Mouse (Mus musculus) liver, postnatal 0 days (tissue): ENCODE measurements at regions not wholly inside any gene's neighbourhood (a gene's known extent, or its start where the extent isn't known, plus 50 kb on each side); places are given as distances from the start of the nearest gene placed in this dataset.
"Not testable (repeated sequence)": the region's sequence is repeated elsewhere in the genome, so short reads cannot be mapped to it uniquely, and the experiment has no call there.

Experiments
- ATAC-seq: fragments of 200-750 bp; cut with Nextera tagmentation; 2 replicates; pipeline ENCODE4 v1.8.0; 2017; ENCODE audit warnings: mild to moderate bottlenecking, moderate library complexity
- DNase-seq: peaks from one replicate; pipeline ENCODE4 v3.0.0-alpha.2; 2016
- H3K27ac ChIP-seq: fragments of 300-500 bp; sonication (generic); 2 replicates; pipeline ENCODE4 v1.5.1; 2014; ENCODE audit warnings: antibody characterized with exemption, moderate library complexity, mild to moderate bottlenecking, low read depth
- H3K27me3 ChIP-seq: fragments of 300-500 bp; sonication (generic); 2 replicates; pipeline ENCODE4 v1.6.1; 2014; ENCODE audit warnings: low read length, control low read depth, mixed read lengths; ENCODE audit not compliant: insufficient read depth
- H3K36me3 ChIP-seq: fragments of 300-500 bp; sonication (generic); replicated peaks from 2 replicates; pipeline ENCODE4 v1.6.1; 2014; ENCODE audit warnings: mild to moderate bottlenecking, control low read depth, low read length, moderate library complexity, mixed read lengths; ENCODE audit not compliant: insufficient read depth
- H3K4me1 ChIP-seq: fragments of 300-500 bp; sonication (generic); 2 replicates; pipeline ENCODE4 v1.6.1; 2014; ENCODE audit warnings: antibody characterized with exemption, mild to moderate bottlenecking, control low read depth; ENCODE audit not compliant: insufficient read depth
- H3K4me2 ChIP-seq: fragments of 300-500 bp; sonication (generic); 2 replicates; pipeline ENCODE4 v1.6.1; 2014; ENCODE audit warnings: low read depth, mild to moderate bottlenecking, low read length, moderate library complexity, mixed read lengths
- H3K4me3 ChIP-seq: fragments of 300-500 bp; sonication (generic); 2 replicates; pipeline ENCODE4 v1.5.1; 2014; ENCODE audit warnings: low read depth, low read length
- H3K9ac ChIP-seq: fragments of 300-500 bp; sonication (generic); replicated peaks from 2 replicates; pipeline ENCODE4 v1.6.1; 2014; ENCODE audit warnings: mild to moderate bottlenecking, moderate library complexity
- H3K9me3 ChIP-seq: fragments of 300-500 bp; sonication (generic); 2 replicates; pipeline ENCODE4 v1.6.1; 2016; ENCODE audit warnings: mild to moderate bottlenecking, control low read depth, low read length, mixed read lengths
- CTCF ChIP-seq: sonication (generic); IDR thresholded peaks from 2 replicates; pipeline ENCODE4 v1.5.1; 2016; ENCODE audit warnings: antibody characterized with exemption, low read depth
- EP300 ChIP-seq: IDR thresholded peaks from 2 replicates; pipeline ENCODE4 v1.6.1; 2016; ENCODE audit warnings: antibody characterized with exemption, low read depth, mild to moderate bottlenecking
- WGBS: fragments of 180-500 bp; shearing (Covaris S2); extraction: QIAGEN DNeasy Blood & Tissue Kit; methylation state at CpG from one replicate; pipeline ENCODE4 v1.1.7; 2014; ENCODE audit not compliant: insufficient replicate concordance; 5-methylcytosine and 5-hydroxymethylcytosine counted together

DNA sequence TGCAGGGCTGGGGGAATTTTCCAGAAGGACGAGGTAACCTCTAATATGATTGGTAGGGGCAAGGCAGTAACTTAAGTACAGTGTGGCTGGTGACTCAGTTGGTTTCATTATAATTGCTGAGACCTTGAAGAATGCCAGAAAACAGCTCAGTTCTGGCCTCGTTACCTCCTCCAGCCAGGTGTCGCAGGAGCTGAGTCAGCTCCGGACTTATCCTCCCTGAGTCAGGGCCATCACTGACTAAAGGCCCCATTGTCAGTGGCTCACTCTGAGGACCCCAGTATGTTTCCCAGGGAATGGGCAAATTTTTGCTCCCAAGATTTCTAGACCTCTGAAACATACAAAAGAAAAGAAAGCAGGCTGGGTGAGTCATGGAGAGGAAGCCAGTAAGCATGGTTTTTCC is 154.6 kb upstream of the Hs6st1 start:
- H3K9ac ChIP-seq = no peak overlapping the region
- WGBS = 79% methylated on average over 4 of the region's 4 CpGs
- TF ChIP-seq CTCF (no peak), EP300 (no peak)
- H3K4me1 ChIP-seq = no peaks in the 10 kb centered on the region
- H3K9me3 ChIP-seq = no peaks in the 10 kb centered on the region
- DNase-seq (no peak), ATAC-seq (no peak)
- H3K27ac ChIP-seq = no peak overlapping the region
- H3K4me2 ChIP-seq = no peak overlapping the region
- H3K27me3 ChIP-seq = no peaks in the 10 kb centered on the region
- no peak overlapping the region for H3K4me3 ChIP-seq
- H3K36me3 ChIP-seq = no peaks in the 10 kb centered on the region

DNA sequence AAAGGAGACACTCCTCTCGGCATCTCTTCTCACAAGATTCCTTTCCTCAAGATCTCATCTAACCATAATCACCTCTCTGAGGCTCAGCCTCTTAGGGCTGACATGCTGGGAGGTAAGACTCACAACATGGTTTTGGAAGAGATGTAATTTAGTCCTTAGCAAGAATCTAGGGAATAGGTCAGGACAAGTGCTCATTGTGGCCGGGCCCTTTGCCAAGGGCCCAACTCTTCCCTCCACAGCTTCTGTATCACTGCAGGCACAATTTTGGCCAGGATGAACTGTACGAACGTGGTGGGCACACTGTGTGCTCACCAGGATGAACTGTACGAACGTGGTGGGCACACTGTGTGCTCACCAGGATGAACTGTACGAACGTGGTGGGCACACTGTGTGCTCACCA is 154.0 kb upstream of the Hs6st1 start:
- H3K4me1 ChIP-seq, DNase-seq, H3K4me2 ChIP-seq, ATAC-seq, H3K27ac ChIP-seq, H3K4me3 ChIP-seq, H3K9me3 ChIP-seq, H3K9ac ChIP-seq, H3K36me3 ChIP-seq, H3K27me3 ChIP-seq: not testable (repeated sequence)
- WGBS = 78% methylated on average over 8 of the region's 8 CpGs

DNA sequence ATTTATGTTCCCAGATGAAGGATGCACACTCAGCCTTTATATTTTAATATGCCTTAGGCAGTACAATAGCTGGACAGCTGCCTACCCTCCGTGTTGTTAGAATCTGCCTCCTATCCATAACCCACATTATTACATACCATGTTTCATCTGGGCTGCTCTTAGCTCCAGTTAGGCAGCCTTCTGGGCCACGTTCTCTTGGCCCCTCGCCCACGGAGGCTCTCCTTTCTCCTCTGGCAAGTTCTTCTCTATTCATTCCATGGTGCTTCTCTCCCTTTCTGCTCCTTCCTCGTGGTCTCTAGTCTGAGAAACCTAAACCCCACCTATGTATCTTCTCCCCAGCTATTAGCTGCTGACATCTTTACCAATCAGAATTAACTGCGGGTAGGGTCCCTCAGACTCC is 152.7 kb upstream of the Hs6st1 start:
- no peaks in the 10 kb centered on the region for H3K27me3 ChIP-seq
- no peaks in the 10 kb centered on the region for H3K4me1 ChIP-seq
- no peaks in the 10 kb centered on the region for H3K36me3 ChIP-seq
- ATAC-seq (no peak), DNase-seq (no peak)
- H3K9ac ChIP-seq = no peak overlapping the region
- H3K4me2 ChIP-seq = no peak overlapping the region
- TF ChIP-seq CTCF (no peak), EP300 (no peak)
- 77% methylated on average over 6 of the region's 6 CpGs for WGBS
- H3K9me3 ChIP-seq = no peaks in the 10 kb centered on the region
- no peak overlapping the region for H3K4me3 ChIP-seq
- H3K27ac ChIP-seq = no peak overlapping the region

DNA sequence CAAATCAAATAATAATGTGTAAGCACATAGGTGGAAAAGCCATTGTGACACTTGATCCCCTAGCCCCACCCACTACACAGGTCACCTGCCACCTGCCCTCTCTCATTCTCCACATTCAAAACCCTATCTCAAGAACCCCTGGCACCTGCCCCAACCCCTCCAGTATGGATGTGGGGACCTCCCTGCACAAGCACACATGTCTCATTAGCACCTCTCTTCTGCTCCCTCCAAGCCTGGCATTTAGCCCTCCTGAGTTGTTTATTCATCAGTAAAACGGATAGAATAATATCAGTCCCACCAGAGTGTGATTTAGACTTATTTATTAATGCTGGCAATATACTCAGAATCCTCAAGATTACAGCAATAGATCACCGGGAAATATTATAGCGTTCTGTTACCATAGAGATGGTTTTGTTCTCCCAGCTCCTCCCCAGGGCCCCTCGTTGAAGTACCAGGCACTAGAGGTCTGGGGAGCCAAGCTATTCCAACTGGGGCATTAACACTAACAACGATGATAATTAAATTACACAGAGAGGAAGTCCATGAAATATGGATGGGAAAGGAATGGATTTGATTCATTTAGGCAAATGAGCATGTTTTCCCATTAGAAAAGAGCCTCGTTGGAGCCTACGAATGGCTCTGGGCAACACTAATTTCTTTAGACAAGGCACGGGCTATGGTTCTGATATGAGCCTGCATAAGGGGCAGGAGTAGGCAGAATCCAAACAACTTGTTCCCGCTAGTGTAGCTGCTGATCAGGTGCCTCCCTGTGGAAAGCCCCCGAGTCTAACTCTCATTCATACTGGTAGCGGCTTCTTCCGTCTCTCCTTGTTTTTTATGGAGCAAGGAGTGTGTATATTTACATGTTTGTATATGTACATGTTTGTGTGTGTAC is 148.1 kb upstream of the Hs6st1 start:
- H3K27ac ChIP-seq = no peak overlapping the region
- DNase-seq (no peak), ATAC-seq (no peak)
- H3K27me3 ChIP-seq = no peaks in the 10 kb centered on the region
- no peak for TF ChIP-seq CTCF
- TF ChIP-seq EP300 = no peak
- H3K4me3 ChIP-seq = no peak overlapping the region
- no peak overlapping the region for H3K9ac ChIP-seq
- H3K4me1 ChIP-seq = 0 out of 2 replicates have a peak, but pooled peaks cover 4% of the 10 kb centered on the region
- no peak overlapping the region for H3K4me2 ChIP-seq
- H3K36me3 ChIP-seq = no peaks in the 10 kb centered on the region
- WGBS = 76% methylated on average over 12 of the region's 12 CpGs
- H3K9me3 ChIP-seq = no peaks in the 10 kb centered on the region

DNA sequence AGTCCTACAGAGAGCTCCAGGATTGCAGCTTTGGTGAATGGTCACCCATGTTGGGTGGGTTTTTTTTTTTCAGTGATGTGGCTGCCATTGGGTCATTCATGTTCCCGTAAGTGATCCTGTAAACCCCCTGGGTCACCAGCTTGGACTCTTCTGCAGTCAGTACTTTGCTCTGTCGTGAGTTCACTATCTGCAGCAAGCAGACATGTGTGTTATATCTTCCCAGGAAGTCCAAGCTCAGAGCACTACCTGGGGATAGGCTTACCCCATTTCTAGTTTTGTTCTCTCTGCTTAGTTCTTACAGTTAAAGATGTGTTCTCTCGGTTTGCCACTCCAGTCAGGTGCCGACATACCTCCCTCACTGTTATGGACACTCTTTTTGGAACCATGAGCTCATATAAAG is 143.4 kb upstream of the Hs6st1 start:
- no peak for DNase-seq
- H3K36me3 ChIP-seq = no peaks in the 10 kb centered on the region
- H3K9me3 ChIP-seq = no peaks in the 10 kb centered on the region
- TF ChIP-seq EP300 (no peak), CTCF (no peak)
- peaks cover 22% of the 10 kb centered on the region for H3K4me1 ChIP-seq
- WGBS = 50% methylated on average over 4 of the region's 4 CpGs
- no peak overlapping the region for H3K4me3 ChIP-seq
- no peak overlapping the region for H3K27ac ChIP-seq
- no peak for ATAC-seq
- no peaks in the 10 kb centered on the region for H3K27me3 ChIP-seq
- no peak overlapping the region for H3K9ac ChIP-seq
- H3K4me2 ChIP-seq = no peak overlapping the region

DNA sequence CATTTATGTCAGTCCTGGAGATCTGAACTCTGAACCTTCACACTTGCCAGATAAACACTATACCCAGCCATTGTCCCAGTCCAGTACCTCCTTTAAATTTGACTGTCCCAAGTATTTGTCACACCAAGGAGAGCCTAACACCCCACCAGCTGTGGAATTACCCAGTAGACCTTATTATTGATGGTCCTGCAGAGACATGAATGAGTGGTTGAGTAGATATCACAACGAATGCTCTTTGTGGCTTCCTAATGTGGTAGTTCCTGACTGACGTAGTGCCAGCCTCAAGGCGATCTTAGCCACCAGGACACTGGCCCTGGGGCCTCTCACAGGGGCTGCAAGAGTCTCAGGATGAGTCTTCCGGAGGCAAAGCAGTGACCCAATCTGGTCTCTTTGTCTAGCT is 142.9 kb upstream of the Hs6st1 start:
- Histone ChIP-seq H3K9me3 (no peaks in the 10 kb centered on the region), H3K9ac (no peak overlapping the region), H3K4me3 (no peak overlapping the region), H3K4me1 (peaks cover 22% of the 10 kb centered on the region), H3K27ac (peak overlapping the region; percentile 52), H3K4me2 (no peak overlapping the region), H3K27me3 (no peaks in the 10 kb centered on the region), H3K36me3 (no peaks in the 10 kb centered on the region)
- TF ChIP-seq CTCF = no peak
- no peak for TF ChIP-seq EP300
- ATAC-seq (no peak), DNase-seq (no peak)
- WGBS = 37% methylated on average over 4 of the region's 4 CpGs
